Mouse (Mus musculus) heart, embryonic 14.5 days (tissue): ENCODE data around the gene Pnmal2. TPM values are rescaled to one million over a fixed set of nuclear protein-coding genes. Genes with fewer than 3 reads are reported as not detected.

Experiments
- ATAC-seq: fragments of 200-750 bp; cut with Nextera tagmentation; 2 replicates; pipeline ENCODE4 v1.8.0; 2017; ENCODE audit warnings: low read depth, moderate TSS enrichment; ENCODE audit not compliant: insufficient number of reproducible peaks, insufficient read depth, low FRiP score
- H3K27ac ChIP-seq, 2 experiments: fragments of 200-500 bp in 1 of 2; fragments of 300-500 bp in 1 of 2; sonication (generic) in 1 of 2; replicated peaks in 1 of 2; 2 replicates each; pipeline ENCODE4 v1.5.1; 2012 to 2014; ENCODE audit warnings: low read depth in 2 of 2, low read length in 2 of 2, control low read depth in 1 of 2, mild to moderate bottlenecking in 1 of 2, mixed read lengths in 1 of 2; ENCODE audit not compliant: control insufficient read depth in 1 of 2, insufficient read depth in 1 of 2
- H3K27me3 ChIP-seq: fragments of 300-500 bp; sonication (generic); 2 replicates; pipeline ENCODE4 v1.6.1; 2014; ENCODE audit warnings: mild to moderate bottlenecking, low read length, control low read depth; ENCODE audit not compliant: control insufficient read depth, insufficient read depth
- H3K36me3 ChIP-seq: fragments of 300-500 bp; sonication (generic); 2 replicates; pipeline ENCODE4 v1.6.1; 2014; ENCODE audit warnings: mild to moderate bottlenecking, control low read depth, low read length, mixed read lengths; ENCODE audit not compliant: control insufficient read depth, insufficient read depth
- H3K4me1 ChIP-seq, 2 experiments: fragments of 200-500 bp in 1 of 2; fragments of 300-500 bp in 1 of 2; sonication (generic) in 1 of 2; 2 replicates each; pipeline ENCODE4 v1.6.1; 2012 to 2014; ENCODE audit warnings: low read length in 2 of 2, control low read depth in 1 of 2, mixed read lengths in 1 of 2; ENCODE audit not compliant: control insufficient read depth in 2 of 2, insufficient read depth in 2 of 2
- H3K4me2 ChIP-seq: fragments of 300-500 bp; sonication (generic); 2 replicates; pipeline ENCODE4 v1.6.1; 2014; ENCODE audit warnings: mild to moderate bottlenecking, low read length
- H3K4me3 ChIP-seq, 2 experiments: fragments of 200-500 bp in 1 of 2; fragments of 300-500 bp in 1 of 2; sonication (generic) in 1 of 2; 2 replicates each; pipeline ENCODE4 v1.5.1; 2012 to 2014; ENCODE audit warnings: low read length in 2 of 2, mild to moderate bottlenecking in 2 of 2, control low read depth in 1 of 2, low read depth in 1 of 2, moderate library complexity in 1 of 2; ENCODE audit not compliant: control insufficient read depth in 1 of 2, insufficient read depth in 1 of 2
- H3K9ac ChIP-seq: fragments of 300-500 bp; sonication (generic); 2 replicates; pipeline ENCODE4 v1.6.1; 2014; ENCODE audit warnings: mild to moderate bottlenecking, low read length
- H3K9me3 ChIP-seq: fragments of 300-500 bp; sonication (generic); 2 replicates; pipeline ENCODE4 v1.6.1; 2016; ENCODE audit warnings: low read length, control low read depth; ENCODE audit not compliant: control insufficient read depth
- WGBS: fragments of 180-500 bp; shearing (Covaris S2); extraction: QIAGEN DNeasy Blood & Tissue Kit; methylation state at CpG from one replicate; pipeline ENCODE4 v1.1.7; 2014; 5-methylcytosine and 5-hydroxymethylcytosine counted together
- polyA plus RNA-seq: library from polyadenylated mRNA; unstranded; fragments of >200 nt; fragmentation: Nextera tagmentation; extraction: Ambion mirVana; gene quantifications from 2 replicates; pipeline ENCODE4 v1.2.1, GENCODE M21; 2014

Pnmal2 gene
- polyA plus RNA-seq, 1 experiment from 2014 or later = 2.8 TPM

DNA sequence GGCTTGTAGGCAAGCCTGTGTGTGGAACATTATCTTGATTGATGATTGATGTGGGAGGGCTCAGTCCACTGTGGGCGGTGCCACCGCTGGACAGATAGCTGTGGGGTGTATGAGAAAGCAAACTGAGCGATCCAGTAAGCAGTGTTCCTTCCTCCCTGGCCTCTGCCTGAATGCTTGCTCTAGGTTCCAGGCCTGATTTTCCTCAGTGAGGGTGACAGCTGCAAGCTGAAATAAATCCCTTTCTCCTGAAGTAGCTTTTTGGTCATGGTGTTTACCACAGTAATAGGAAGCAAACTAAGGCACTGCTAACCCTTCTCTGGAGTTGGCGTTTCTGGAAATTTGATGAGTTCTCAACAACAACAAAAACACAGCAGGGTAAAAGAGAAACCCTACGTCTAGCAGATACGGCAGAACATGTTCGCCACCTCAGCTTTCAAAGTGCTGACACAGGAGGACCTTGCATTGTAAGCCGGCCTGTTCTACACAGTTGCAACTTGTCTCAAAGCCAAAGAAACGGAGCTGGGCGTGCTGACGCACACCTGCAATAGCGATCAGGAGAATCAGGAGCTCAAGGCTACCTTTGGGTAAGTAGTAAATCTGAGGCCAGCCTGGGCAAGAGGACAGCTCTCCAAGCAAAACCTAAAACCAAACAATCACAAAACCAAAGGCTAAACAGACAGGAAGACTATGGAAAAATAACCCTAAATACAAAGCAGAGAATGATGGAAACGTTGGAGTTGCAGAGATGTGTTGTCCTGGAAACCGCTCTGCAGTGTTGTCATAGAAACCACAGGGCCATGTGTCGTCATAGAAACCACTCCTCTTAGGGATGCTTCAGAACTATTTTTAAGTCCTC lies 12.2 kb downstream of the Pnmal2 start:
- H3K4me2 ChIP-seq = no peak overlapping the region
- no peak overlapping the region for H3K4me3 ChIP-seq
- no peak for ATAC-seq
- 64% methylated on average over 15 of the region's 15 CpGs for WGBS
- no peak overlapping the region for H3K27ac ChIP-seq
- H3K9ac ChIP-seq = no peak overlapping the region
- no peaks in the 10 kb centered on the region for H3K27me3 ChIP-seq
- no peaks in the 10 kb centered on the region for H3K36me3 ChIP-seq
- H3K4me1 ChIP-seq = no peaks in the 10 kb centered on the region
- H3K9me3 ChIP-seq = no peaks in the 10 kb centered on the region

GRCm38 (mm10) chr7:16959539-16960187 lies 15.2 kb downstream of the Pnmal2 start, which contains the start of gene Pnmal1:
Gene Pnmal1 (plus strand): TSS chr7:16959679.
- no peaks in the 10 kb centered on the region for H3K36me3 ChIP-seq
- H3K9ac ChIP-seq = no peak within 1 kb of the TSS
- no peak for ATAC-seq
- H3K4me1 ChIP-seq = no peaks in the 10 kb centered on the region
- no peak within 1 kb of the TSS for H3K4me3 ChIP-seq
- no peak within 1 kb of the TSS for H3K27ac ChIP-seq
- WGBS = 34% methylated on average over 17 of the region's 17 CpGs
- no peaks in the 10 kb centered on the region for H3K9me3 ChIP-seq
- no peaks in the 10 kb centered on the region for H3K27me3 ChIP-seq
- 0 out of 2 replicates have a peak within 1 kb of the TSS, but pooled peaks have one; percentile 11 for H3K4me2 ChIP-seq

- Histone ChIP-seq H3K27me3 (no peaks in the 10 kb centered on the region), H3K4me3 (no peak overlapping the region), H3K4me2 (no peak overlapping the region), H3K9me3 (no peaks in the 10 kb centered on the region), H3K9ac (no peak overlapping the region), H3K36me3 (no peaks in the 10 kb centered on the region), H3K27ac (no peak overlapping the region), H3K4me1 (no peaks in the 10 kb centered on the region)
- 69% methylated on average over 5 of the region's 5 CpGs for WGBS
- no peak for ATAC-seq
Measured at GRCm38 (mm10) chr7:16961678-16962077, 17.2 kb downstream of the Pnmal2 start.

GRCm38 (mm10) chr7:16968414-16968813 lies 23.9 kb downstream of the Pnmal2 start:
- ATAC-seq = no peak
- Histone ChIP-seq H3K9me3 (no peaks in the 10 kb centered on the region), H3K9ac (no peak overlapping the region), H3K27me3 (no peaks in the 10 kb centered on the region), H3K27ac (no peak overlapping the region), H3K36me3 (no peaks in the 10 kb centered on the region), H3K4me3 (no peak overlapping the region), H3K4me2 (no peak overlapping the region), H3K4me1 (peaks cover 4% of the 10 kb centered on the region in 2 experiments; a peak in 3 of 4 replicates)
- WGBS = 84% methylated on average over 6 of the region's 6 CpGs

DNA sequence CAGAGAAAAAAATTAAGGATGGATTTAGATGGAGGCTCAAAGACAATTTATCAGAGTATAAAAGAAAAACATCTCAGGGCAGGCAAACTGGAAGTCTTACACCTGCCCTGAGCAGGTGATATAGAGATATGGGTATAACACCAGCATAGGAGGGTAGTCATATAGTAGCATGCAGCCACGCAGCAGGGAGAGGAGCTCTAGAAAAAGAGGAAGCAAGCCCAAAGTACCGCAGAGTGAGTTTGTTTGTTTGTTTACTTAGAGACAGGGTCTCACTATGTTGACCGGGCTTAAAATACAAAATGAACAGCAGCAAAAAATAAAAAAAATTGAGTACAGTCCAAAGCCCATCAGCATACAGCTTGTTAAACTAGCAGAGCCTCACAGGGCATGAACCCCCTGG lies 26.7 kb downstream of the Pnmal2 start:
- peak overlapping the region in 1 of 2 experiments; percentile 56; a peak in 1 of 4 replicates for H3K27ac ChIP-seq
- H3K4me1 ChIP-seq = peaks cover 8 to 17% of the 10 kb centered on the region in 2 experiments
- H3K4me2 ChIP-seq = no peak overlapping the region
- H3K9ac ChIP-seq = no peak overlapping the region
- no peaks in the 10 kb centered on the region for H3K27me3 ChIP-seq
- 68% methylated on average over 3 of the region's 3 CpGs for WGBS
- H3K36me3 ChIP-seq = no peaks in the 10 kb centered on the region
- no peaks in the 10 kb centered on the region for H3K9me3 ChIP-seq
- H3K4me3 ChIP-seq = no peak overlapping the region
- no peak for ATAC-seq

DNA sequence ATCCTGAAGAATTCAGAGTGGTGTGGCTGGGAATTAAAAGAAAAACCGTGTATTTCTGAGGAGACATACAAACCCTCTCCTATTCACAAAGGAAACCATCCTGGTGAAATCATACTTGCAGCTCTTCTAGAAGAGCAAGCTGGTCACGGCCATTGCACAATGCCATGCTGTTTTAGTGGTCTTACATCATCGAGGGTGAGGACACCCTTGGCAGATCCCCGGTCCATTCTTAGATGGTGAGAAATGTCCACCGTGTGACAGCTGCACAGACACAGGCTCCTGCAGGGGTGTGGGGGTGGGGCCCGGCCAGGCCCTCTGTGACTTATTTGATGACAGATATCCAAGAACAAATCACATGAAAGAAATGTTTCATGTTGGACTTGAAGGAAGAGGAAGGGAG lies 29.5 kb downstream of the Pnmal2 start:
- H3K27ac ChIP-seq = peak overlapping the region; percentile 19 to 70; a peak in 2 of 4 replicates
- H3K4me2 ChIP-seq = no peak overlapping the region
- 0 out of 2 replicates have a peak, but pooled peaks have one; percentile 61 for ATAC-seq

GRCm38 (mm10) chr7:16976298-16976697 lies 31.8 kb downstream of the Pnmal2 start:
- H3K27me3 ChIP-seq = no peaks in the 10 kb centered on the region
- 0 out of 2 replicates have a peak overlapping the region, but pooled peaks have one; percentile 6 for H3K9ac ChIP-seq
- H3K4me2 ChIP-seq = no peak overlapping the region
- H3K9me3 ChIP-seq = no peaks in the 10 kb centered on the region
- 38% methylated on average over 8 of the region's 8 CpGs for WGBS
- H3K4me3 ChIP-seq = no peak overlapping the region
- no peak for ATAC-seq
- H3K36me3 ChIP-seq = no peaks in the 10 kb centered on the region
- H3K27ac ChIP-seq = no peak overlapping the region
- peaks cover 12 to 21% of the 10 kb centered on the region in 2 experiments for H3K4me1 ChIP-seq

More for the DNA sequence above, 29.5 kb downstream of the Pnmal2 start:
- 22% methylated on average over 6 of the region's 6 CpGs for WGBS
- Histone ChIP-seq H3K4me3 (no peak overlapping the region), H3K4me1 (peaks cover 11 to 17% of the 10 kb centered on the region in 2 experiments), H3K9ac (no peak overlapping the region), H3K9me3 (no peaks in the 10 kb centered on the region), H3K36me3 (no peaks in the 10 kb centered on the region), H3K27me3 (no peaks in the 10 kb centered on the region)
